Mouse (Mus musculus) MEL (cell line): ENCODE results near the gene Cemip. TPM values are rescaled to one million over a fixed set of nuclear protein-coding genes. Genes with fewer than 3 reads are reported as not detected.

Experiments
- DNase-seq: peaks from one replicate; pipeline ENCODE4 v3.0.0; 2011; ENCODE audit warnings: low read depth, low spot score
- H3K27ac ChIP-seq: 2 replicates; pipeline ENCODE4 v1.5.1; 2012; ENCODE audit warnings: low read depth, mild to moderate bottlenecking, control low read depth, low read length, moderate library complexity; ENCODE audit not compliant: control insufficient read depth
- H3K27me3 ChIP-seq, 2 experiments: fragments of 150-350 bp in 1 of 2; sonication (generic) in 1 of 2; 2 replicates each; pipeline ENCODE4 v1.6.1; 2012; ENCODE audit warnings: low read length in 2 of 2, mild to moderate bottlenecking in 2 of 2, improper control_type of control experiment in 1 of 2, moderate library complexity in 1 of 2; ENCODE audit not compliant: insufficient read depth in 2 of 2, control insufficient read depth in 1 of 2
- H3K36me3 ChIP-seq, 2 experiments: 2 replicates each; pipeline ENCODE4 v1.6.1; 2012 to 2014; ENCODE audit warnings: low read length in 2 of 2, improper control_type of control experiment in 1 of 2, inconsistent platforms in 1 of 2, mild to moderate bottlenecking in 1 of 2; ENCODE audit not compliant: insufficient read depth in 2 of 2, control insufficient read depth in 1 of 2
- H3K4me1 ChIP-seq, 2 experiments: fragments of 150-350 bp in 1 of 2; sonication (generic) in 1 of 2; 2 replicates each; pipeline ENCODE4 v1.6.1; 2012; ENCODE audit warnings: low read length in 2 of 2, improper control_type of control experiment in 1 of 2, mild to moderate bottlenecking in 1 of 2; ENCODE audit not compliant: insufficient read depth in 2 of 2, control insufficient read depth in 1 of 2
- H3K4me3 ChIP-seq, 2 experiments: fragments of 150-350 bp in 1 of 2; sonication (generic) in 1 of 2; 2 replicates each; pipeline ENCODE4 v1.5.1; 2012; ENCODE audit warnings: low read depth in 2 of 2, low read length in 2 of 2, mild to moderate bottlenecking in 2 of 2, moderate library complexity in 2 of 2, control low read depth in 1 of 2, improper control_type of control experiment in 1 of 2; ENCODE audit not compliant: control insufficient read depth in 1 of 2, insufficient read depth in 1 of 2
- H3K79me2 ChIP-seq: 2 replicates; pipeline ENCODE4 v1.6.1; 2012; ENCODE audit warnings: mild to moderate bottlenecking, low read length, moderate library complexity; ENCODE audit not compliant: control insufficient read depth, poor library complexity, insufficient read depth
- H3K9ac ChIP-seq: 2 replicates; pipeline ENCODE4 v1.6.1; 2012; ENCODE audit warnings: low read depth, mild to moderate bottlenecking, control low read depth, low read length, moderate library complexity; ENCODE audit not compliant: control insufficient read depth, poor library complexity, severe bottlenecking
- H3K9me3 ChIP-seq: fragments of 150-350 bp; sonication (generic); replicated peaks from 2 replicates; pipeline ENCODE4 v1.6.1; 2012; ENCODE audit warnings: mild to moderate bottlenecking, low read length, improper control_type of control experiment, moderate library complexity; ENCODE audit not compliant: insufficient read depth
- BHLHE40 ChIP-seq: IDR thresholded peaks from 2 replicates; pipeline ENCODE4 v1.6.1; 2012; ENCODE audit warnings: low read depth, mild to moderate bottlenecking, inconsistent platforms, low read length, improper control_type of control experiment, borderline replicate concordance
- CHD1 ChIP-seq: IDR thresholded peaks from 2 replicates; pipeline ENCODE4 v1.6.1; 2012; ENCODE audit warnings: low read depth, mild to moderate bottlenecking, inconsistent platforms, low read length, improper control_type of control experiment
- CHD2 ChIP-seq: IDR thresholded peaks from 2 replicates; pipeline ENCODE4 v1.6.1; 2011; ENCODE audit warnings: low read length, improper control_type of control experiment
- CTCF ChIP-seq, 3 experiments: IDR thresholded peaks in 2 of 3; conservative IDR thresholded peaks in 1 of 3; 2 replicates each; pipeline ENCODE4 v1.5.1; 2011 to 2012; ENCODE audit warnings: low read length in 3 of 3, low read depth in 2 of 3, mild to moderate bottlenecking in 2 of 3, improper control_type of control experiment in 1 of 3, inconsistent platforms in 1 of 3, mixed read lengths in 1 of 3, moderate library complexity in 1 of 3; ENCODE audit not compliant: control insufficient read depth in 1 of 3, insufficient read depth in 1 of 3, poor library complexity in 1 of 3, severe bottlenecking in 1 of 3
- ELF1 ChIP-seq: IDR thresholded peaks from 2 replicates; pipeline ENCODE4 v1.6.1; 2014; ENCODE audit warnings: low read depth, mild to moderate bottlenecking, inconsistent platforms, low read length, improper control_type of control experiment, moderate library complexity
- EP300 ChIP-seq, 2 experiments: IDR thresholded peaks; 2 replicates each; pipeline ENCODE4 v1.6.1; 2011; ENCODE audit warnings: improper control_type of control experiment in 2 of 2, low read length in 2 of 2, low read depth in 1 of 2, mild to moderate bottlenecking in 1 of 2
- GATA1 ChIP-seq: IDR thresholded peaks from 2 replicates; pipeline ENCODE4 v1.6.1; 2011; ENCODE audit warnings: low read depth, low read length, improper control_type of control experiment
- HCFC1 ChIP-seq: IDR thresholded peaks from 2 replicates; pipeline ENCODE4 v1.6.1; 2012; ENCODE audit warnings: low read depth, mild to moderate bottlenecking, inconsistent platforms, low read length, improper control_type of control experiment, moderate library complexity
- JUND ChIP-seq: IDR thresholded peaks from 2 replicates; pipeline ENCODE4 v1.6.1; 2011; ENCODE audit warnings: low read depth, mild to moderate bottlenecking, improper control_type of control experiment, low read length
- KAT2A ChIP-seq: conservative IDR thresholded peaks from 2 replicates; pipeline ENCODE4 v1.6.1; 2012; ENCODE audit warnings: low read depth, low read length, improper control_type of control experiment, inconsistent platforms
- MAZ ChIP-seq: IDR thresholded peaks from 2 replicates; pipeline ENCODE4 v1.6.1; 2012; ENCODE audit warnings: low read depth, mild to moderate bottlenecking, inconsistent platforms, low read length, improper control_type of control experiment
- MXI1 ChIP-seq: IDR thresholded peaks from 2 replicates; pipeline ENCODE4 v1.6.1; 2011; ENCODE audit warnings: mild to moderate bottlenecking, low read depth, low read length, improper control_type of control experiment
- NELFE ChIP-seq: IDR thresholded peaks from 2 replicates; pipeline ENCODE4 v1.6.1; 2011; ENCODE audit warnings: low read depth, low read length, improper control_type of control experiment
- POLR2A ChIP-seq, 2 experiments: IDR thresholded peaks; 2 replicates each; pipeline ENCODE4 v1.6.1; 2011 to 2012; ENCODE audit warnings: low read length in 2 of 2, mild to moderate bottlenecking in 2 of 2, control low read depth in 1 of 2, improper control_type of control experiment in 1 of 2, low read depth in 1 of 2, moderate library complexity in 1 of 2; ENCODE audit not compliant: control insufficient read depth in 1 of 2, insufficient read depth in 1 of 2, poor library complexity in 1 of 2
- RAD21 ChIP-seq: IDR thresholded peaks from 2 replicates; pipeline ENCODE4 v1.6.1; 2011; ENCODE audit warnings: mild to moderate bottlenecking, low read depth, low read length, improper control_type of control experiment
- SIN3A ChIP-seq: IDR thresholded peaks from 2 replicates; pipeline ENCODE4 v1.6.1; 2012; ENCODE audit warnings: low read length, improper control_type of control experiment, inconsistent platforms
- SMC3 ChIP-seq: IDR thresholded peaks from 2 replicates; pipeline ENCODE4 v1.6.1; 2011; ENCODE audit warnings: low read depth, low read length, improper control_type of control experiment
- UBTF ChIP-seq: IDR thresholded peaks from 2 replicates; pipeline ENCODE4 v1.6.1; 2012; ENCODE audit warnings: low read depth, mild to moderate bottlenecking, inconsistent platforms, low read length, improper control_type of control experiment, moderate library complexity, borderline replicate concordance; ENCODE audit not compliant: insufficient read depth
- ZC3H11A ChIP-seq: IDR thresholded peaks from 2 replicates; pipeline ENCODE4 v1.6.1; 2012; ENCODE audit warnings: low read depth, mild to moderate bottlenecking, inconsistent platforms, low read length, improper control_type of control experiment
- ZMIZ1 ChIP-seq: IDR thresholded peaks from 2 replicates; pipeline ENCODE4 v1.6.1; 2012; ENCODE audit warnings: low read depth, mild to moderate bottlenecking, inconsistent platforms, low read length, improper control_type of control experiment, moderate library complexity
- polyA plus RNA-seq, 2 experiments: library from polyadenylated mRNA; stranded (reverse) in 1 of 2; unstranded in 1 of 2; fragments of >175 nt in 1 of 2; fragments of >200 nt in 1 of 2; gene quantifications; 2 replicates each; pipeline versions ENCODE4 v1.2.1 to v1.2.4; 2012; ENCODE audit warnings: low replicate concordance in 2 of 2, low read depth in 1 of 2; ENCODE audit not compliant: insufficient read length in 2 of 2, insufficient read depth in 1 of 2, missing spikeins in 1 of 2
- total RNA-seq: library from RNA; depleted of rRNA; stranded (reverse); fragments of 300-350 nt; gene quantifications from 2 replicates; pipeline ENCODE4 v1.2.3, GENCODE M21; 2012

Cemip gene
- total and polyA plus RNA-seq, 3 experiments = not detected

- Histone ChIP-seq H3K4me3 (no peak overlapping the region), H3K27me3 (no peaks in the 10 kb centered on the region), H3K4me1 (no peaks in the 10 kb centered on the region), H3K27ac (no peak overlapping the region), H3K36me3 (no peaks in the 10 kb centered on the region), H3K79me2 (no peaks in the 10 kb centered on the region), H3K9me3 (no peaks in the 10 kb centered on the region), H3K9ac (no peak overlapping the region)
- DNase-seq = no peak
- TF ChIP-seq MXI1 (no peak), SMC3 (no peak), CHD2 (no peak), CTCF (IDR thresholded peaks at IDR 0.05 in 2 of 3, conservative IDR thresholded peaks at IDR 0.05 in 1 of 3; ENCODE audit: control insufficient read depth in 1 of 3, insufficient read depth in 1 of 3, low read depth in 2 of 3, low read length in 3 of 3, poor library complexity in 1 of 3, severe bottlenecking in 1 of 3) (no peak), BHLHE40 (no peak), JUND (no peak), UBTF (no peak), CHD1 (no peak), NELFE (no peak), POLR2A (IDR thresholded peaks at IDR 0.05; ENCODE audit: control insufficient read depth in 1 of 2, insufficient read depth in 1 of 2, low read depth in 1 of 2, low read length in 2 of 2, poor library complexity in 1 of 2) (no peak), EP300 (IDR thresholded peaks at IDR 0.05; ENCODE audit: low read depth in 1 of 2, low read length in 2 of 2) (no peak)
Measured at GRCm38 (mm10) chr7:84015050-84015449, 71.3 kb downstream of the Cemip start.

DNA sequence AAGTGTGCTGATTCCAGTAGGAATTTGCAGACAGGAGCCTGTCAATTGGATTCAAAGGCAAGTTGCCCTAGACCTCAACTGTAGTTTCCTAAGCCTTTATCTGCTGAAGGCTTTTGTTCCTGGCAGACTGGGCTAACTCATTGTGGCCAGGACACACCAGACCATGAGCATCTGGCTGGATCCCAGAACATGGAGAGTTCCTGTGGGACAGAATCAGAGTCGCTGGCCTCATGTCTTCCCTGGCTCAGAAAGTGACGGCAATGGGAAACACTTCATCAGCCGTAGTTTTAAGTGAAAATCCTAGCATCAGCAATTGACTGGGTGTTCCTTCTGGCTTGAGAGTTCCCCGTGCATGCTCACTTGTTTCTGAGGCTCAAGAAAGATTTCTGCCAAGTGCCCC lies 72.6 kb downstream of the Cemip start:
- Histone ChIP-seq H3K36me3 (no peaks in the 10 kb centered on the region), H3K9ac (no peak overlapping the region), H3K4me1 (no peaks in the 10 kb centered on the region), H3K4me3 (no peak overlapping the region), H3K27me3 (no peaks in the 10 kb centered on the region), H3K27ac (no peak overlapping the region), H3K9me3 (no peaks in the 10 kb centered on the region), H3K79me2 (no peaks in the 10 kb centered on the region)
- no peak for DNase-seq
- TF ChIP-seq CTCF (IDR thresholded peaks at IDR 0.05 in 2 of 3, conservative IDR thresholded peaks at IDR 0.05 in 1 of 3; ENCODE audit: control insufficient read depth in 1 of 3, insufficient read depth in 1 of 3, low read depth in 2 of 3, low read length in 3 of 3, poor library complexity in 1 of 3, severe bottlenecking in 1 of 3) (no peak), RAD21 (no peak), GATA1 (no peak), MXI1 (no peak), UBTF (no peak), SIN3A (no peak), ELF1 (no peak), ZC3H11A (no peak), MAZ (no peak), CHD1 (no peak), HCFC1 (no peak), CHD2 (no peak), ZMIZ1 (no peak), KAT2A (no peak)
